Mouse (Mus musculus) natural killer cell, adult 2 months (primary cell): ENCODE results near the gene Osbp2.

Experiments
- DNase-seq, 2 experiments: peaks; one replicate each; pipeline ENCODE4 v3.0.0; 2022; ENCODE audit warnings: low spot score in 2 of 2

The Osbp2 gene

DNA sequence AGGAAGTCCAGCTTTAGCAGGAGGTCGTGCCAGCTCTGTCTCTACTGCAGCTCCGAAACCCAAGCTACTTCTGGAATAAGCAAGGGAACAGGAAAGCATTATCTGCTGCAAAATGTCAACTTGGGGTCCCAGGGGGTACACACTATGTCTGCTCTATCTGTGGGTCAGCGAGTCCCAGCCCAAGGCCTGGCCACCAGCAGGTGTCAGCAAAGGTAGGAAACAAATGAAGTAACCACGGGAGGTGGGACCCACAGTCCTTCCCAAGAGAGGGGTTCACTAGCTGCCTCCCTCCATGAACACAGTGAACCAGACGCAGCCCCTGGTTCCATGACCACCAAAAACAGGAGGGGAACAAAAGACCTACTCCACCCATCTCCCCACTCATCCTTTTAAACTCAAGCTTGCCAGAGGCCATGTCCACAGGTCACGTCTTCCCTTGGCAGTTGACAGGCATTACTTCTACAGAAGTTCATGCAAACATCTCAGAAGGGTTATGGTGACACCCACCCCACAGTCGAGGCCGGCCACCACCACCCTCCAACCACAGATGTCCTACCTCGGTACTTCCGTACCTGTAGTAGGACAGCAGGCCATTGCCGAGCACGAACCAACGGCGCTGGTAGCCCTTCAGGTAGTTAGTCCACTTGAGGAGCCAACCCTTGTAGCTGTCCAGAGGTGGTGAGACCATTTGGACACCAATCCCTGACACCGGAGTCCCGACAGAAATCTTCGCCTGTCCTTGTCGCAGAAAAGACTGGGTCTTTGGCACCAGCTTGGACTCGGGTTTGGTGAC is 846 bp downstream of the Osbp2 start:
- no peak for DNase-seq

DNA sequence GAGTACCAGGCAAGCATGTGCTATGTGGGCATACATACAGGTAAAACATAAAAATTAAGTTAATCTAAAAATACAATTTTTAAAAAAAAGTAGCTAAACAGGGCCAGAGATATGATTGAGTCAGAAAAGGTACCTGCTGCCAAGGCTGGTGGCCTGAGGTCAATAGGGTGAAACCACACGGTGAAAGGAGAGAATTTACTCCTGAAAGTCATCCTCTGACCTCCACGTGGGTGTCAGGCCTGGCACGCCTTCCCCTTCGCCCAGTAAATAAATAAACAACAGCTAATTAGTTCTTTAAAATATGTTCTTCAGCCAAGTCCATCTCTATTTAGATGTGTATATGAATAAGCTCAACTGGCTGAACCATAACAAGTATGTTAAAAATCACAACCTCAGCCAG is 3.3 kb downstream of the Osbp2 start:
- no peak for DNase-seq

DNA sequence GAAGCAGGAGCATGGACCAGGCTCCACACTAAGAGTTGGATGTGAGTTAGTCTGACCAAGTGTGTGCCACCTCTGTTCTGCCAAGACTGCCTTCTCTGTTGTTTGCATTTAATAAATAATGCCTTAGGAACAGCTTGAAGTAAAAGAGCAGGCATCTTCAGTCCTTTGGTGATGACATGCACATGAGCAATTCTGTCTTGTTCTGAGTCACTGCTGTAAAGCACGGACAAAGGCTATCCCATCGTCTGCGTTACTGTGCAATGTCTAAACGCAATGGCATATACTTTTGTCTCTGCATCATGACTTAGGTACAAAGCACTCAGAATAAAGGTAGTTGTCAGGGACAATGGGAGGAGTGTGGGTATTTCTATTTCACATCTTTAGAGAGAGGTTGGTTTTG is 3.9 kb downstream of the Osbp2 start:
- no peak for DNase-seq

DNA sequence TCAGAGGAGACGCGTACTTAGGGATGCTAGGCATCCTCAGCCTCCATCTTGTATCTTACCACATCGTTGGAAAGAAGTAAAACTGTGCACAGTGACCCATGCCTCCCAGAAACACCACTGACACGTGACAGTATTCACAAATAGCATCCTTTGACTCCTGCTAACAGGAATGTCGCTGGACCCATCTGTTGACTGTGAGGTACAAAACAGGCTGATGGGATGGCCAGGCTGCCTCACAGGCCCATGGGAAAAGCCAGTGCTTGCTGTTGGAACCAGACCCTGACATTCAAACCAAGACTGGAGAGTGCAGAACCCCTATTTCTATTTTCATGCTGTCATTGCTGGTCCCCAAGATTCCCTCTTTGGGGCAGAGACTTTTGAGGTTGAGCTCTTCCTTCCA is 5.8 kb downstream of the Osbp2 start:
- no peak for DNase-seq

DNA sequence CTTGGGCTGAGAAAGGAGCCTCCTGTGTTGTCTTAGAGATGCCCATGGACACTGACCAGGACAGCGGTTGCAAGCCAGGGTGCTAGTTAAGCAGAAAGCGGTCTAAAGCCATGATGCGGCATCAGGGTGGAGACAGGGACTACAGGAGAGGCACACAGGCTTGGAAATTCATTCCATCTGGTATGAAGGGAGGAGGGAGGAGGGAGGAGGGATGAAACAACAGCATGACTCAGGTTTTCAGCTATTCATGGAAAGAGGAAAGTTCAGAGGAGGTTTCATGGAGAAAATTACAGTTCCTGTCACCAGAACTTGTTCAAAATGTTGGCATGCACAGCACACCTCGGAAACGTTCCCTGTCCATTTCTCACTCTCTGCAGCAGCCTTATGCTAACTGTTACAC is 7.9 kb downstream of the Osbp2 start:
- DNase-seq = no peak

DNA sequence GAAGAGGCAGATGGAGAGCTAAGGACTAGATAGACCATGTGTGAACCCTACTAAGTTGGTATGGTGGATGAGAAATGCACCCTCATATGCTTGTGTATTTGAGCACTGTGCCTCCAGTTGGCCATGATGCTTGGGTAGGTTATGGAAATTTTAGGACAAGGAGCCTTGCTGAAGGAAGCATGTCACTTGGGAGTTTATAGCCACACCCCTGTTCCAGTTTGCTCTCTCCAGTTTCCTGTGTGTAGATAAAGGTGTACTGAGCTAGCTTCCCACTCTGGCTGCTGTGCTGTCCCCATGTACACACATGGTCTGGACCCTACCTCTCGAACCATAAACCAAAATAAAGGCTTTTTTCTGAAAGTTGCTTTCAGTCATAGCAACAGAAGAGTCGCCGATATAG is 9.5 kb downstream of the Osbp2 start:
- DNase-seq = no peak

DNA sequence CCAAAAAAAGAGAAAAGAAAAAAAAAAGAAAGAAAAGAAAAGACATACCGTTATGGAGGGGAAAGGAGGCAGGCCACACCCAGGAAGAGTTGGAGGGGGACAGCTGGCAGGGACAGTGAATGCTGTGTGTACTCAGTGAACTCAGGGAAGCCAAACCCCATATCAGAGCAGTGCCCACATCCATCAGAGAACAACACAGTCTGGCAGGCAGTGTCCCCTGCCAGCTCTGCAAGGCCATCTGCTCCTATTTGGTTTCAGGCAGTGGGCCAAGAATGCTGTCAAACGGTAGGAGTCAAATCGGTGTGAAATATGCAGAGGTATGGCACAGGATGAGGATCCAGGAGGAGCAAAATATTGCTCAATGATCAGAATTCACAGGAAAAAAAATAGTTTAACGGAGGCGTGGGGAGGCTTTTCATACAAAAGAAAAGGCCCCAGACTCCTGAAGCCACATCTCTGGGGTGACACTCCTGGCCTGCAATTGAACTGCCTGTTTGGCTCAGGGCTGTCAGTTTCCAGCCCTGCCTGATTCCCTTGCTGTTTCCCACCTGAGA is 10.1 kb downstream of the Osbp2 start:
- no peak for DNase-seq

DNA sequence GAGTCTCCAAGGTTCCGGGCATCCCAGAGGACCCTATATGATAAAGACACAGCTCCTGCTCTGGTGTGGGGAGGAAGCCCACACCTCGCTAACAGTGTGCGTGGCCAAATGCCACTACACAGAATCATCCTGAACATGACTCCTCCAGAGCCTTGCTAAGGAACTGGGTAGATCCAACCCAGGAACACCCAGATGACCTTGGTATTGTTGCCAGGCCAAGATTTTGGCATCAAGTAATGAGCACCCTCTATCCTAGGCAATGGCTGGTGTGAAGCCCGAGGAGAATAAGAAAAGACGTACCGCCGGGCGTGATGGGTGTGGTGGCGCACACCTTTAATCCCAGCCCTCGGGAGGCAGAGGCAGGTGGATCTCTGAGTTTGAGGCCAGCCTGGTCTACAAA is 10.7 kb downstream of the Osbp2 start:
- no peak for DNase-seq

DNA sequence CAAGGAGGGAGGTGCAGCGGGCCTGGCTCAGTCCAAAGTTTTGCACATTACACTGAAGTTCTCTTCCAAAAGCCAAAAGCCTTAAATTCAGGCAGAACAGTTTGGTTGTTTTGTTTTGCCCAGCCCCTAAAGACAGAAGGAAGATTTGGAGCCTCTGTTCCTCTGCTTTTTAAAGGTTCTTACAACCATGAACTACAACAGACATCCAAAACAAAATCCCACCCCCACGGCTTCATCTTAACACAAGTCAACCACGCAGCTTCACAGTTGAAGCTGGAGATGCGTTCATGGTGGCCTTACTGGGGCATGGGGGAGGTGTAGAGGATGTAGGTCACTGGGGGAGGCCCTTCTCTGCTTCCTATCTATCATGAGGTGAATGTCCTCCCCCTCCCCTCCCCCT is 11.8 kb downstream of the Osbp2 start:
- no peak for DNase-seq

DNA sequence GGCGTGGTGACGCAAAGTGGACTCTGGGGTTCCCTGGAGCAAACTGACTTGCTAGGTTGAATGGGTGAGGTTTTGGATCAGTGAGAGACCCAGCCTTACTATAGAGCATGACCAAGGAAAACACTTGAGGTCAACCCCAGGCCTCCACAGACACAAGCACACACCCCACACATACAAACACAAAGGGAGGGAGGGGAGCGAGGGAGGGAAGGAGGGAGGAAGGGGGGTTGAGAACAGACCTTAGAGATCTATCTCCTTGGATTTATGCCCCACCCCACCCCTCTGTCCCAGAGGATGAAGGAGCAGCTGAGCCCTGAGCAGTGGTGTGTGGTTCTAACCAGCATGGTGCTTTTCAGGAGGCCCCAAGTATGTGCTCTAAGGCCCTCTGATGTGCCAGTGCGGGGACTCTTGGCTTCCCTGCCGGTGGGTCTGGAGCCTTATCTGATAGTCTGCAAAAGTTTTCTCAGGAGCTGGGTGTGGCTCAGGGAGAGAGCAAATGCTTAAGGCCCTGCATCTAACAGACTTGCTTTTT is 12.9 kb downstream of the Osbp2 start:
- DNase-seq = no peak

DNA sequence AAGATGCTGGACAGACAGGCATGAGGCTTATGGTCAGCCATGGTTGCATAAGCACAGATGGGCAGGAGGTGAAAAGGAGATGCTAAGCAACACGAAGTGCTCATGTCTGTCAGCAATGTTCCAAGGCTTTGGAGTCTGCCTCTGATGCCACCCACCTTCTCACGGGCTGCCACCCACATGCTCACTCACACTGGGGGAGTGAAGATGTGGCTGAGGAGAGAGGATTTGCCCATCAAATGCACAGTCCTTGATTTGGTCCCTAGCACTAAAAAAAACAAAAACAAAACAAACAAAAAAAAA is 13.4 kb downstream of the Osbp2 start:
- no peak for DNase-seq

DNA sequence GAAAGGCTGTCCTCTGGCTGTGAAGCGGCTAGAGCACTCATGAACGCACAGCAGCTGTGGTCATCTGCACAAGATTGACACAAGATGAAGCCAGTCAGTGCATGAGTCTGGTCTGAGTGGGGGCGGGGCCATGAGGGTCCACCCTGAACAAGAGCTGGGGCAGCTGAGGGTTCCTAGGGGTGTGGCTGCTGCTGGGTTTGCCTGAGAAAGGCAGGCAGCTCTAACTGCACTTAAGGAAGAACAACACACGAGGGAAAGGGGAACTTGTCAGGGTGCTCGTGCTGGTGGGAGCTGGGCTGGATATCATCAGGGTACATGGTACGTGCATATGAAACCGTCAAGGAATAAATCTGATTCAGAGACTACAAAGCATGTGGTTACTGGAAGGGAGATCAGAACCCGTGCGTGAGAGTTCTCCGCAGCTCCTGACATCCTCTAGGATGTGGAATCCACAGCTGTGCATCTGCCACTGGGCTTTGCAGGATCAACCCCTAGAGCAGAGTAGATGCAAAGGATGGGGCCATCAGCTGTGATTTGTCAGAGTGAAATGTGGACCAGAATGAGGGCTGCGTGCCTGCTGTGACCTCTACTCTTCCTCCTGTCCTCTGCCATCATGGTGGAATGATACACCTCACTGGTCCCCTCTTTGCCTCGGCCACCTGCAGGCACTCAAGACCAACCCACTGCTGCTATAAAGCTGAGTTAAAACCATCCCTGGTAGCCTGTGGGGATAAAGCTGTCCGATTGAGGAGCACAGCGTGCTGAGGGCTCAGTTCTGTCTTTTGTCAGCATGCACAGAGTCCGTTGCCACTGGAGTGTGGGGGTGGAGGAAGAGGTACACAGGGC is 14.0 kb downstream of the Osbp2 start:
- no peak for DNase-seq

DNA sequence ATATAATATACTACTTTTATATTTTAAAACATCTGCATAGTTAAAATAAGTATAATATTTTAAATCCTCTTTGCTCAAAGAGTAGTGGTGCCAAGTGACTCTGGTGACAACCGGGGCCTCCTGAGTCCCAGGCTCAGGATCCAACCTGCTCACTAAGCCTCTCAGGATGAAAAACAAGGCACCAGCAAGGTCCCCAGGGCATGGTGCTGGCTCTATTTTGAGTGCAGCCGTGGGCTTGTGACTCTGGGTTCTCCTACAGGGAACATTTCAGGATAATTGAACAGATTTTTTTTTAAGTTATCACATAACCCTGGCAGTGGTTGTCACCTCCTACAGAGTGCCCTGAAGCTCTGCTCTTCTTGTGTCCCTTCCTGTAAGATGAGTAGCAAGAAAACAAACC is 17.4 kb downstream of the Osbp2 start:
- DNase-seq = no peak

DNA sequence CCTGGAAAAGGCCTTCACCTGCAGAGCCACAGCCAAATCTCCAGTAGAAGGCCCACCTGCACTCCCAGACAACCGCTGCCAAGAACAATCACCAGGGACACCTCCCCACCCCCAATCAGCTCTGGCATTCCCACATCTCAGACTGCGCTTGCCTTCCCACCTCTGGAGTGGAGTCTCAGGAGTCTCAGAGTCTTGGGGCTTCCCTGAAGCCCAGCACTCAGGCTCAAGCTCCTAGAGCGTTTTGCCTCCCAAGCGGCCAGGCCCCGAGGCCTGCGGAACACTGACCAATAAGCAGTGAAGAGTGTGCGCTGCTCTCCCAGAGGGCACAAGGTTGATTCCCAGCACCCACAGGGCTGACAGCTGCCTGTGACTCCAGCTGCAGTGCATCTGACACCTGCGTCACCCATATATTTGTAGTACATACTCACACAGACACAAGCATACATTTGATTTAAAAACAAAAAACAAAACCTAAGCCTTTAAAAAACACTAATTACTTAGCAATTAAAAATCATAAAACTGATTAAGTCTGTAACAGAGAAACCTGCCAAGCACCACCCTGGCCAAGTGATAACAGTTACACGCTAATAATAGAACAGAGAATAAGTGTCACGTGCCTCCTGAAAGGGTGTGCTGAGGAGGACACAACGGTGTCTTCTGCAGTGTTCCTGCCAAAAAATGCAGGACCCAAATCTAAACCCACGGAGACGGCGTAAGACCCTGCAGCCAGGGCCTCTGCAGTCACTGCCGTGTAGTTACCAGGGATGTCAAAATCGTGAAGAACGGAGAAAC is 19.6 kb downstream of the Osbp2 start:
- DNase-seq = no peak

DNA sequence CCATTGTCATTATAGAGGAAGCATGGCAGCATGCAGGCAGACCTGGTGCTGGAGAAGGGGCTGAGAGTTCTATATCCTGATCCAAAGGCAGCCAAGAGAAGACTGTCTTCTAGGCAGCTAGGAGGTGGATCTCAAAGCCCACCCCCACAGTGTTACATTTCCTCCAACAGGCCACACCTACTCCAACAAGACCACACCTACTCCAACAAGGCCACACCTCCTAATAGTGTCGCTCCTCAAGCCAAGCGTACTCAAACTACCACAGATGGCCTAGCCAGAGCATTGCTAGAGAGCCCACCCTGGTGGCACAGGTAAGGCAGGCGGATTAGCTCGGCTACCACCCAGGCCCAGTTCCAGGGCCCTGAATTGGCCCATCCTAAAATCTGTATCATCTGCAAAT is 28.4 kb downstream of the Osbp2 start:
- no peak for DNase-seq

DNA sequence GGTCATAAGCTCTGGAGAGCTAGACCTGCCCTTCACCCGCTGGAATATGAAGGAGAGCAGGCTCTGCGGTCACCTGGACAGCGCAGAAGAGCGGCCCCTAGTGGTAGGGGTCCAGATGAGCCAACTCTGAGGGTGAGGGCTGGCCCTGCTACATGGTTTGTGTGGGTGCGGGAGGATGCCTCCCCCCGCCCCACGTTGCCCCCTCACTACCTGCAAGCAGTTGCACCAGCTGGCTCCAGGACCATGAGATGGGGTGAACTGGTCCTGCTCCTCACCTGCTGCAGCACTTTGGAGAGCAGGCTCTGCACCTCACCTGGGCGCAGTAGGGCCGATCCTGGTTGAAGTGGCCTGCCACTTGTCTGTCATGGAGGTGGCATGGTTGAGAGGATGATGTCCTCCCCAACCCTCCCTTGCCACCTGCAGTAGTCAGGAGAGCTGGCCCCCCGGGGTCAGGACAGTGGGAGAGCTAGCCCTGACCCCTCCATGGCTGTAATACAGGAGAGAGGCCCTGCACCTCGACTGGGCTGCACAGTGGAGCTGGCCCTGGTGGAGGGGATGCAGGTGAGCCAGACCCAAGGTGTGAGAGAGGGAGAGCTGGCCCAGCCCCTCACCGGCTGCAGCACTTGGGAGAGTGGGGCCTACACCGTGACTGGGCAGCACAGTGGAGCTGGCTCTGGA is 29.1 kb downstream of the Osbp2 start:
- peak; percentile 7 to 10 for DNase-seq

DNA sequence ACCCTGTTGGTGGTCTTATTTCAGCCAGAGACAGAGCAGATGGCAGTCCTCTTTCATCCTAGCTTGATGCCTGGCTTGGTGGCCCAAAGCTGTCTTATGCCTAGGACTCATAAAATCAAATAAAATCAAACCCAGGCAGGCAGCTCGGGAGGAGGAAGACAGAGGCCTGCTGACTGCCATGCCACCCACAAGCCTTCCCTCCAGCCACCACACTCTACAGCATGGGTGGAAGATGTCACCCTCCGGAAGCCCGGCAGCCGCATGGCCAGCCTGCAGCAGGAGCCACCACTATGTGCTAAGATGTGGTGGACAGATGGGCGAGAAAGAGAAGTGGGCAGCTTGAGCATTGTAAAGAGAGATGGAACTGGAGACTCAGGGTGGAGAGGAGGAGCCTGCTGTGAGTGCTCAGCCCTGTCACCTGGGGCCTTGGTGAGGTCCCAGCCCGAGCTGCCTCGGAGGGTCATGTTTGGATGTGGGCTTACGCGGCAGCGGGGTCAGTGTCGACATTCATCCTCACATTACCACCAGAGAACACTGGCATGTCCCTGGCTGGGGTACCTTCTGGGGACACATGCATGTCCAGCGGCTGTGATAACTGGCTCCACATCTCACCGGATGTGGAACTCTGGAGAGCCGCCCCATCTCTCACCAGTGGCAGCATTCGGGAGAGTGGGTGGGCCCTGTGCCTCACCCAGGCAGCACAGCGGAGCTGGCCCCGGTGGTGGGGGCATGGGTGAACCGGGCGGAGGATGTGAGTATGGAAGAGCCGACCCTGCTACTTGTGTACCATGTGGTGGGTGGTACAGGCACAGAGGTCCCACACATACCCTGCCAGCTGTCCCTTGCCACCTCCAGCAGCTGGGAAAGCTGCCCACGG is 29.9 kb downstream of the Osbp2 start:
- DNase-seq = no peak

DNA sequence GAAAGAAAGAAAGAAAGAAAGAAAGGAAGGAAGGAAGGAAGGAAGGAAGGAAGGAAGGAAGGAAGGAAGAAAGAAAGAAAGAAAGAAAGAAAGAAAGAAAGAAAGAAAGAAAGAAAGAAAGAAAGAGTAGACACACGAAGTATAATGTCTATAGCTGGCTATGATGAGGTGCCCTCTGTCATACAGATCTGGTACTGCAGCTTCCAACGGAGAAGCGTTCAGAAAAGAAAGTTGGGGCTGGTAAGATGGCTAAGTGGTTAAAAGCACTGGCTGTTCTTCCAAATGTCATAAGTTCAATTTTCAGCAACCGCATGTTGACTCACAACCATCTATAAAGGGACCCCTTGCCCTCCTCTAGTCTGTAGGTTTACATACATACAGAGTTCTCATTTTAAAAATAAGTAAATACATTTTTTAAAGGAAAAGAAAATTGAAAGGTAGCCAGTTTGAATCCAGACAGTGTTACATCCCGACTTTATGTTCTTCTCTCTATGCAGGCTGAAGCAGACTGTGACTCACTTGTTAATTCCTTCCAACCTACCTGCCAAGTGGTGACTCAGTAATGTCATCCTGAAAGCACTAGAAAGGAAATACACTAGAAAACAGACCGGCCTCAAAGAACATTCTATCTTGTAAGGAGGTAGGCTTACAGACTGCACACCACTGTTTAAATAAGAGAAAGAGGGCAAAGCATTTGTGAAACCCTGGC is 31.4 kb downstream of the Osbp2 start:
- DNase-seq = peak in 1 of 2 experiments; percentile 6

DNA sequence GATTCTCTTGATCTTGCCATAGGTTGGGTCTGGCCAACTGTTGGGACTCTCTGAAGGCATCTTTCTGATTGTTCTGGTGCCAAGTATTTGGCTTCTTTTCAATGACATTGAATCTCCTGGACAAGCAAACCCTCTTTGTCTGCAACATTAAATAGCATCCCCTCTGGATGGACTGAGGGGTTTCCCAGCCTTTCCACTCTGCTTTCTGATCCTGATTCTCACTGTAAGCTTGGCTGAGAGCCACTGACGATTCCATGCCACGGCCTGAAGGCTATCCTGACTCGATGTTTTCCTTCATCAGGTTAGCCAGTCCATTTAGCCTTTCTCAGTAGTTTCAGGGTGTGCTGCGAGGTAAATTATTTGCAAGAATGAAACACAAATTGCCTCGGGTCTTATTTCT is 34.0 kb downstream of the Osbp2 start:
- DNase-seq = no peak

DNA sequence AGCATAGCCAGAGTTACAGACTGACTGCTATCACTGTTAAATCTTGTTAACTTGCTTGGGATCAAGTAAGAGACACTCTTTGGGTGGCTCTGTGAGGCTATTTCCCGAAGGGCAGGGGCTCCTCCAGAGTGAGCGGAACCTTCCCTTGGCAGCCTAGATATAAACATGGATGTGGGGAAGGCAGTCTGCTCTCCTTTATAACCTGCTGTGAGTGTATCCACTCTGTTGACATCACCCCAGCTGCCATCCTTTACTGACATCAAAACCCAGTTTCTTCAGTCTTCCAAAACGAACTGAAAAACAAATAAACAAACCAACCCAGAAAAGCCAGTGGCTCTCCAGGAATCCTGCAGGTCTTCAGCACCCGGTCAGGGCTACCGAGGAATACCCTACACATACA is 39.6 kb downstream of the Osbp2 start:
- DNase-seq = no peak
